Mouse (Mus musculus) cerebellum, postnatal 4 days (tissue): ENCODE measurements at regions not wholly inside any gene's neighbourhood (a gene's known extent, or its start where the extent isn't known, plus 50 kb on each side); places are given as distances from the start of the nearest gene placed in this dataset.

Experiments
- DNase-seq, 2 experiments: peaks; one replicate each; pipeline ENCODE4 v3.0.0; 2022; ENCODE audit warnings: low spot score in 2 of 2, mixed read lengths in 1 of 2

DNA sequence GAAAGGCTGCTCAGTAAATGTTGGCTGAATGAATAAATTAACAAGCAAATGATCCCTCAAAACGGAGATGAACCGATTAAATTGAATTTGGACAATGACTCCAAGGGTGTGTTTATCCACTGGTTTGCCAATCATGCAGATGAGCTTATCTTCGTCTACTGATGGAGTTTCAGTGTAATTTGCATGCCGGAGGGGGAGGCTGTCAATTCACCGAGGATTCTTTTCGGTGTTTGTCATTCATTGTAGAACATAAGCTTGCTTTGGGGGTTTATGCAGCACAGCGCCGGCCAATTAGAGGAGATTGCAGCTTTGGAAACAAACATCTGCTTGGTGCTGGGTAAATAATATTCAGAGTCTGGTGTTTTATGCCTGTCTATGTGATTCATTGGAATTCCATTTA is 132.7 kb downstream of the Otoa start:
- no peak for DNase-seq

DNA sequence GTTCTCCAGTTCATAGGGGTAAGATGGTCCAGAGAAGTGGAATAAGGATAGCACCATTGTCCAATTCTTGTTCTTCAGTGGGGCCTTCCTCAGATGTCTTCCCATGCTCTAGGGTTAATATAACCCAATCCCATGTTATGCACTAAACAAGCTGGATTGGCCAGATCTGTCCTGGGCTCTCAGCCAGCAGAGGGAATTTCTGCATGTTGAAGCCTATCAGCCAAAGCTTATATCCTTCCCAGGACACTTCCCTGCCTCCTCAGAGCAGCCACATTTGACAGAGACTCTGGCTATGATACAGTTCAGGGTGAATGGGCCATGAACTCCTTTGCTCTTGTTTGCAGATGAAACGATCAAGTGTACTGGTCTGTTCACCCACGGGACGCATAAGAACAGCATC is 133.6 kb downstream of the Otoa start:
- DNase-seq: no peak

DNA sequence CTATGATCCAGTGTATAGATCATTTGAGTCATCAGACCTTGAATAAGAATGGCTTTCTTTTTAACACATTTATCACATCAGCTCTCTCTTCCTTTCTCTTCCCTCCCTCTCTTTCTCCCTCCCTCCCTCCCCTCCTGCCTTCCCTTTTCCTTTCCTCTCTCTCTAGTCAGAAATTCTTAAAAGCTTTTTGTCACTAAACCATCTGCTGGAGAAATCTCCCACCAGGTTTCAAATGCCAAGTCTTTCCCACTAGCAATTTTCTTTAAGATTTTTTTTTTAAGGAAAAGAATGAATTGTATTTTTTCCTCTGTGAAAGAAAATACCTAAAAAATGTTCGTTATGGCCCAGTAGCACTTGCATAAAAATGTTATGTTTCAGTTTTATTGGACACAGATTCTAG is 134.3 kb downstream of the Otoa start:
- no peak for DNase-seq

DNA sequence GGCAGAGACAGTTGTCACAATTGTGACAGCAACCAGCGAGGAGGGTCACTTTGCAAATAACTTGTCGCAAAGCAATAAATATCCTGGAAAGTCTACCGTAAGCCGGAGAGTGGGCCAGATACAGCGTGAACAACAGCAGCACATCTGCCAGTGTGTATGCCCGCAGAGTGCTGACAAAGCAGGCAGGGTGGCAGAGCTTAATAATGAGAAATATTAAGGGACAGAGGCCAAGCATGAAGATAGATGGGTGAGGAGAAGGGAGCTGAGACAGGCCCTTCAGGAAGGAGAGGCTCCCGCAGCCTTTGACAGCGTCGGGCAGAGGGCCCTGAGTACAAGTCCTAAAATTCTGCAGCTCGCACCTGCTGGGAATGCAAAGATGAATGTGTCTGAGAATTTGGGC is 136.6 kb downstream of the Otoa start:
- no peak for DNase-seq

DNA sequence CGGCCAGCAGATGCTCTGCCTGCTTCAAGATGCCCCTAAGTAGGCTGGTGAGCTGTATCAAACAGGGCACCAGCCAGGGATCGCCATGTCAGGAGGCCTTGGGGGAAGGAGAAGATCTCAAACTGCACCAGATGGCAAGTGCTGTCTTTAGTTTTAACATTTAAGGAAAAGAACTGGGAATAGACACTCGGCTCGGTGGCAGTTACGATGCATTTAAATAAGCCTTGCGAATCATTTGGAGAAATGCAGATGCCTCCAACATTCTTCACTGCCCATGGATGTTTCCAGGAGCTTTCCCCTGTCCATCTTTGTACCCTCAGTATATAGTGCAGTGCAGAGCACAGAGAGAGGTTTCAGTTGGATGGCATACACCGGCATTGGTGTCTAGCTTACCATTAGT is 139.7 kb downstream of the Otoa start:
- no peak for DNase-seq

DNA sequence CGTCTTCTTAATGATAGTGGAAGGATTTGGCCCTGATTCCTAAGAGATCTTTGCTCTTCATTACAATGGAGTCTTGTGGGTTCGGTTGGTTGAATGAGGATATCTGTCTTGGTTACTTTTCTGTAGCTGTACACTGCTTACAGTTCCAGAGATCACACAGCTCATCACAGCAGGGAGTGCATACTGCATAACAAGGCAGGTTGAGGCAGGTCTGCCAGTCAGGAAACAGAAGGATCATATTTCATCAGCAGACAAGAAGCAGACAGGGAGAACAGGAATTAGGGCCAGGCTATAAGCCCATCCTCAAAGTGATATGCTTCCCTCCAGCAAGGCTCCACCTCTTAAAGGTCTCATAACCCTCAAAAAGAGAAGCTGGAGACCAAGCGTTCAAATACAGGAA is 150.4 kb downstream of the Otoa start:
- DNase-seq: no peak

DNA sequence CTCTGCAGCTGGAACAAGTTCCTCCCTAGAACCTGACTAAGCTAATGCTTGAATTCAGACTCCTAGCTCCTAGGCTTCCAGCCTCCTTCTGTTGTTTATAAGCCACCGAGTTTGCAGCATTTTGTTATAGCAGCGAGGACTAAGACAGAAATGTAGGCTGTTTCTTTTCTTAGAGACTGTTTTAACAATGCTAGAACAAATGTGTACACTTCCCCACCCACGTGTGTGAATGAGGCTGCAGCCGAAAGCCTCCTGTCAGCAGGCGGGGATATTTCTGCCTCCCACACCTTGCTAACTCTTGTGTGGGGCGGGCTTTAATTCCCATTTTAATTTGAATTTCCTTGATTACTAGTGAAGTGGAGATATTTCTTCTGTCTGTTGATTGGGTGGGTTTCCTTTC is 153.4 kb downstream of the Otoa start:
- no peak for DNase-seq

DNA sequence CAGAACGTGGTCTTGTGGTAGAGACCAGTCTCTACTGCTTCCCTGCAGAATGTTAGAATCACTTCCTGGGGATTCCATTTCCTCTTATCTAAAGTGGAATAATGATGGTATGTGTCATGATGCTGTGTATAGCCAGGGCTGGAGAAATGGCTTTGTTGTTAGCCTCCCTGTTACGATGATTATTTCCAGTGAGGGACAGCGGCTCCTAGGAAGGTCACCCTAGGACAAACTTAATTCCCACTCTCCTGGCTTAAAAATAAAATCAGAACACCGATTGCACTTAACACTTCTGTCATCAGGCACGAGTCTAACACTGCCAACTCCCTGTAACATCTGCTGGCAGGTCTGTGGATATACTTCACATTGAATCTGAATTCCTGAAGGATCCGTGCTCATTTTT is 151.9 kb upstream of the Hs3st2 start:
- DNase-seq: no peak

DNA sequence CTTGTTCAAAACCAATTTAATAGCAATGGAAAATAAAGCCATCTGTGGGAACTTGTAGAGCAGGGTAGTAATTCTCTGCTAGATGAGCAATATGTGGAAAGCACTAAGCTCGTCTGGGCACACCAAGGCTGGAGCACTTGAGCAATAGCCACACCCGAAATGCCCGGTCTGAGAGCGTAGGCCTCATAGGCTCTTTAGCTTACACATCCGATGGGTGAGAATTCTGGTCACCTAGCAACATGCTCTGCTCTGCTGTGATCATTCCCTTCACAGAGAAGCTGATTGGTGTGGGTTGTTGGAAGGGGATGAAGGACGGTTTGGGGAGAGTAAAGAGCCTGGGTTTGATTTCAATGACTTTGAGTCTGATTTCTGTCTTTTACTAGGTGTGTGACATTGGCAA is 143.8 kb upstream of the Hs3st2 start:
- DNase-seq: no peak

DNA sequence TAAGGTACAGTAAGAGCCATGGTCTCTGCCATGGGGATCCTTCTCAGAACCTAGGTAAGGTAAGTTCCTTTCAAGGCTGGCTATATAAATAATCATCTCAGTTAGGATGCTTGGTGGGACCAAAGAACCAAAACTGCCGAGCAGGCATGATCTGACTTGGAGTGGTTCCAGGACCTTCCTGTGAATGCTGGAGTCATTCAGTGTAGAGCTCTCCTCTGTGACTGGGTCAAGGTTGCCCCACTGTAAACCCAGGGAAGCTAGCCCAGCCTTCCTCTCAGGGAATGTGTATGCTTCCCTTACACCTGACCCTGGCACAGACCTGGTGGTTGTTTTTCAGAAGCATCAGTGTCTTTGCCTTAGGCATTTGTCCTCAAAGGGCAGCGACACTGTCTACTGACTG is 134.2 kb upstream of the Hs3st2 start:
- no peak for DNase-seq

DNA sequence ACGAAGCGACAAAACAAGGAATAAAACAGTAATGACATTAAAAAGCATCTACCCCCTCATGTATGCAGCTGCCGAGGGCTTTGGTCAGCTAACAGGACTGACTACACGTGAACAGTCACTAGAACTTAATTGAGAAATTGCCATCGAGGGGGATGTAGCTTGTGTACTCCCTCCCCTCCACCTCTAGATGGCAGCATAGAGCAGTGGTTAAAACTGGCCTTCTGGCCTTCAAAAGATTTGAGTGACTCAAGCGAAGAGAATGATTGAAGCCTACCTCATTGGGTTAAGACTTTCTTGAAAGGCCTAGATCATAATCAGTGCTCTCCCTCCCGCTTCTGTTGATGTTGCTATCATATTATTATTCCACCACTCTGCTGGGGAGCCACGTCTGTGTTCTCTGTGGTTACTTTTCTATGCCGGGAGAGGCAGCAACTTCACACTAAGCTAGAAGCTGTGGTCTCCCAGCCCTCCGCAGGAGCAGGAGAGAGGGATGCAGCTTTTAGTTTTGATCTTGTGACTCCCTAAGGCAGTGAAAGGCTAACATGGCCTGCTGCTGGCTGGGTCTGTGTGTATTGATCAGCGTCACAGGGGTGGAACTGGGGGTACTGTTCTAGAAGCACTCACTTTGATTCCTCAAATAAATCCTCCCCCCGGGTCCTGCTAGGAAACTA is 132.7 kb upstream of the Hs3st2 start:
- DNase-seq: peak in 1 of 2 experiments; percentile 39

DNA sequence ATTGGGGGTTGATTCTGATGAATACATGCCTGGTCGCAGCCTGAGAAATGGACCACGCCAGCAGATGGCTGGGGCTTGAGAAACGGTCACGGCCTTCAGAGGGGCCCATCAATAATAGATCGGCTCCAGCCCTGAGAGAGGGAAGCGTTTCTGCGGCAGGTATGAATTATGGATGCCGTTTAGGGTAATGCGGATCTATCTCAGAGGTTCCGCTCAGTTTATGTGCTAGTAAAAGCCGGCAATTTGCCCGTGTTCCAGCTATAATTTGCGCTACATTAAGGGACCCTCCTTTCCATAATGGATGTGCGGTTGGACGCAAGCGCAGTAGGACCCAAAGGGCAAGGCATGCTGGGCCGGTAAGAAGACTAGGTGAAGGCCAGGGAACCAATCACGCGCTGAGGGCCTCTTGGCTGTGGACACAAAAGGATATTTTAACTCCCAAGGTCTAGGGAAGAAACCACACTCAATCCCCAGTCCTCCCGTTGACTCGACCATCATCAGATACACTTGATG is 132.1 kb upstream of the Hs3st2 start:
- no peak for DNase-seq

DNA sequence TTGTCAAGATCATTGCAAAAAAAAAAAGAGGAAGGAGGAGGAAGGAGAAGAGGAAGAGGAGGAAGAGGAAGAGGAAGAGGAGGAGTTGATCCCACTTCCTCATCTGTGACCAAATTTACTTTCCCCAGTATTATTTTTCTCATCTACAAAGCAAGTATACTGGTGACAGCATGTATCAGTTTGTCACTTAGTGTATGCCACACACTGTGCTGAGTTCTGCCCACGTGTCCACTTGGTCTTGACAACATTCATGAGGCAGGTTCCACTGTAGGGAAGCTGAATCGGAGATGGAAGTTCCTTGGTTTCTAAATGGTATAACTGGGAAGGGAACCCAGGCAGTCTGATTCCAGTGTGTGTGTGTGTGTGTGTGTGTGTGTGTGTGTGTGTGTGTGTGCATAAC is 122.3 kb upstream of the Hs3st2 start:
- DNase-seq: no peak

DNA sequence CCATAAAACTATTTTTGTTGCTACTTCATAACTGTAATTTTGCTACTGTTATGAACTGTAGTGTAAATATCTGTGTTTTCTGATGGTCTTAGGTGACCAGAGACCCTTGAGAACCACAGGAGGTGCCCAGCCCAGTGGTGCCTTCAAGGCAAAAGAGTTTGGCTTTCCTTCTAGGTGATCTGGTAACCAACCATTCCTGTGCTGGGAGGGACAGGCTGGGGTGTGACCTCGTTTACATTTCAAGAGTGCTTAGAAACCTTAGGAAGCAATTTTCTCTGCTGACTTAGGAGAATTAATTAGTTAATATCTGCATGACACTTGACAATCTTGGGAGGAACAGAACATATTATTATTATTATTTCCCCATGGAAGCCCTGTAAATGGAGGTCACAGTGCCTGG is 111.1 kb upstream of the Hs3st2 start:
- DNase-seq: no peak

DNA sequence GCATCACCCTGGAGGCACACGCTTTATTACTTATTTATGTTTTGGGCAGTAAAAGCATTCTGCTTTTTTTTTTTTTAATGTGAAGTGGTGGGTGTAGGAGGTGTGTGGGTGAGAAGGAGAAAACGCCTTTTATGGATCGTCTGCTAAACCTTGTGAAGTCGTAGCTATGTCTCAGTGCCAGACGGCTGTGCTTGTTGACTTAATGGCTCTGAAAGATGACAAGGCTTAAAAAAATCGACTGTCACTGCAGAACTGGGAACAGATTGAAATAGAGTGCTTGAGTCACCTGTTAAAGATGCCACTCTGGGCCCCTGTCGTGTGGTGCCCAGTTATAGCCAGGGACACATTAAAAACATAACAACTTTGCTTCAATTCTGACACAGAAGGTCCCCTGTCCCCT is 109.5 kb upstream of the Hs3st2 start:
- no peak for DNase-seq

DNA sequence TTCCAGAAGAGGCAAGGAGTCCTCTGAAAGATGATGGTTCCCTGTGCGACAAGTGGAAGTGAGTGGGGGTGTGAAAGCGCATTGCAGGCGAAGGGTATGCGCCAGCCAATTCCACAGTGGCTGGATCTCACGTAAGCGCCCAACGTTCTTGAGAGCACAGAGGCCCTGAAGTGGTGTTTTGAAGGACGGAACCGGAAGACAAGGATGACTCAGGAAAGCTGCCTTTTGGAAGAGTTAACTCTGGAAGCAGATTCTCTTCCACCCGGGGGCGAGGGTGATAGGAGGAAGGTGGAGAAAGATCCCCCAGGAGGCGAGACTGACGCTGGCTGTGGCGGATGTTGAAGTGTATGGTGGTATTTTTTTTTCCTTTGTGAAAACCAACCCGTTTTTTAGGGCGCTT is 101.9 kb upstream of the Hs3st2 start:
- DNase-seq: no peak

DNA sequence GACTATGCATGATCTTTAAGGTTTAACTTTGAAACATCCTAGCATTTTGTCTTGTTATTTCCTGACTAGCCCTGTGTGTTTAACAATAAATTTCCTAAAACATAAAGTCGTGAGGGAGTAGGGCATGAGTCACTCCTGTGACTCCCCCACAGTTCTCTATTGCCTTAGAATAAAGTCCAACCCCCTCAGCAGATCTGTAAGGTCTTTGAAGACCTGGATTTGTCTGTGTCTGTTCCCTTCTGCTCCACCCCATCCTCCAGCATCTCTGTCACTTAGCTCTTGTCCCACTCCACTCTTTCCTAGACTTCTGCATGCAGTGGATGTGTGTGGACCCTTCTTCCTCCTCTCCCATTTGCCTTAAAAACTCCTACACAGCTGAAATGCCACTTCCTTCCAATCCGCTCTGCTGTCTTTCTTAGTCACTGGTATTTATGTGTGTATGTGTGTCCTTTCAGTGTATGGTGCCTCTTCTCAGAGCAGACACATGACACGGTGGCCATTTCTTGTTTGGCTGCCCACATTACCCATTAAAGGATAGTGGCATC is 95.4 kb upstream of the Hs3st2 start:
- DNase-seq: no peak

DNA sequence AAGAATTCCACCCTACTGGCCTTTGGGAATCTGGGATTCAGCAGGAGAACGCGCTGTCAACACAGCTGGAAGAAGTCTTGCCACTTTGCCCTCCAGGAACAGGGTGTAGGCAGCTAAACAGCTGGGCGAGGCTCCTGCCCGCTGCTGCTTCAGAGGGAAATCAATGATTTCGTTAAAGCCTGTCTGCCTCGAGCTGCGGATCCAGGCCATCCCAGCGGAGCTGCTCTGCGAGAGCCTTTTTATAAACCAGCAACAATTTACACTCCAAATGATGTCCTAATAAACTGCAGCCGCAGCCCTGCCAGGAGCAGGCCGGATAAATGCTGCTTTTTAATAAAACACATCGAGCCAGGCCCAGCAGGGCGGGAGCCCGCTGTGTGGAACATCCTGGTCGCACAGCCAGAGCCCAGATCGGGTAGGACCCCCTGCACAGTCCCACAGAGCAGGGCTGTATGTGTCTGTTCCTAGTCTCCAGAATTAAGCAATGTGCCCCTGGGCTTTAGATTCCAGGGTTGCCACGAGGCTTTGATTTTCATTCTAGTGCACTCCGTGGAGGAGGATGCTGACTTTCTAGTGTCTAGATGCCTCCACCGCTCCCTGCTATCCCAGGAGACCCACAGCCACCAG is 78.6 kb upstream of the Hs3st2 start:
- DNase-seq: peak in 1 of 2 experiments; percentile 1

DNA sequence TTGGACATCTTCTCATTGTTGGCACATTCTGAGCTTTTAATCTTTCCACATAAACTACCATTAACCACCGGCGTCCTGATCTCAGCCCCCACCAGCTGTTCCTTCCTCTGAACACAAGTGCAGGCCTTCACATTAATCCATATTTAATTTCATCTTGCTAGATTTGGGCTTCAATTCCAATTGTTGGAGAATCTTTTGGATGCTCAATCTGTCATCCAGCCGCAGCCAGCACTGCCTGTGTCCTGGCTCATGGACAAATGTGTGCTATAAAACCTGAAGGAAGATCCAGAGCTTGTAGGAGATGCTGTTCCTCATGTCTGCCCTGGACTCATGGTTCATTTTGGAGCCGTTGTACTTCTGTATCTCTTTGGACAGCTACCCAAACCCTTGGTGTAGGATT is 77.1 kb upstream of the Hs3st2 start:
- no peak for DNase-seq

DNA sequence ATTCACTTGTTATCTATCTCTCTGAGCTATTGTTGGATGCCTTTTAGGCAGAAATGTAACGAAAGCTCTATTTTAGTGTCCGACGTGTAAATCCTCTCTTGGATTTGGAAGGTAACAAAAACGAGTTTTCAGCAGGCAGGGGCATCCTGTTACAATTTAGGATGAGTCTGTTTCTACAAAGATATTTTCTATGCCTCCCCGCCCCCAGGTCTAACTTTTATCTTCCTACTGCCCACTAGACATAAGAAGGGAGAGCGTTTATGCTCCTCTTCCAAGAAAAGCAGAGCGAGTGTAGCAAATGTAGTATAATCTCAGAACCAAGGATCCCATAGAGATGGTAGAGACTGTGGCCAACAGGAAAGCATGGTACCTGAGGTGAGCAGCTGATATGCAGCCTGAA is 62.4 kb upstream of the Hs3st2 start:
- DNase-seq: no peak

DNA sequence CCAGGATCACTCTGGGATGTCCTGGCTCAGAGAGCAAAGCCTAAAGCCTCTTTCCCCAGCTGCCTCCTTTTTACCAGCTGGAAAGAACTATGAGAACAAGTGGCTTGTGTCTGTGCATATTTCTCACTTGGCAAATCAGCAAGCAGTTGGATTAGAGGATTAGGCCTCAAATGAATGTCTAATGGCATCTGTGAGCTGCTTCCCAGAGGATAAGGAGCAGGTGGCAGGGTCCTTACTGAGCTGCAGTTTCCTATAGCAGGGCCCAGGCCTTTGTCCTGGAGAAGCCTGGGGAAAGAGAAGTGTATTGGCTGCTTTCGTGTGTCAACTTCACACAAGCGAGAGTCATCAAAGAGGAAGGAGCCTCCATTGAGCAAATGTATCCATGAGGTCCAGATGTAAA is 59.1 kb upstream of the Hs3st2 start:
- DNase-seq: no peak

DNA sequence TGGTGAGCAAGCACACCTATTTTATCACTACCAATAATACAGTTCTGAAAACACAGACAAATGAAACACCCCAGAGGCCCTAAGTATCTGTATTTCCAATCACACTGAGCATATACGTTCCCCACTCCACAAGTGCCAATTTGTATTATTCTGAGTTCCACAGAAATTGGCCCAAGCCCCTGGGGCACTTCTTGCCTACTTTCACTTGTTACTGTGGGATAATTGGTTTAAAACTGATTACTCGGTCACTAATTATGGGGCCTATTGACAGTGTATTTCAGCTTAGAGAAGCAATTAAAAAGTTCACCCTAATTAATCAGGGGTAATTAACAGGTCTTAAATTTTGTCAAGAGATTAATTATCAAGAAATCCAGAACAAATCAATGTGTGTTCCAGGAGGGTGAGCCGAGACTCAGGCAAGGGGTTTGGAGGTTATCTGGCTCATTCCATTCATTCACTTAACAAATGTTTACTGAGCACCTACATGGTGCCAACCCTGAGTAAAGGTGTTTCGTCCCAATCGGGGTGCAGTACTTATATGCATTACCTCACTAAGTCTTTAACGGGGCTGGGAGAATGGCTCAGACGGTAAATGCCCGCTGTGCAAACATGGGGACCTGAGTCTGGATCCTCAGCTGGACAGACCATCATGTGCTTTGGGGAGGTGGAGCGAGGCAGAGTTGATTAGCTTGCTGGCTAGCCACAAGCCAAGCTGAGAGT is 56.1 kb upstream of the Hs3st2 start:
- DNase-seq: no peak

DNA sequence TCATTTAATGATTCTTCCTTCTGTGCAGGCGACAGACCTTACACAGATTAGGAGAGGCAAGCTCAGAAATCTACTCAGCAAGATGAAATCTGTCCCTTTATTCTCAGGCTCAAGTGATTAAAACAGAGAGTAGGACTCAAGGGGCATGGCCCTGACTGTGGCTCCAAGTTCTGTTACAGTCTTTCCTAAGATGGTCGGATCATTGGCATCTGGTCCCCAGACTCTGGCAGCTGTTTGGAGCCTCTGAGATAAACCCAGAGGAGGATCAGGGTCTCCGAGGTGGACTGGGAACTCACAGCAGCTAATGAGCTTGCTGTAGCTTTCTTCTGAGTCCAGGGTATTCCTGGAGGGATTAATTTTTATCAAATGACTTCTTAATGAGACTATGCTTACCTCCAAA is 51.7 kb upstream of the Hs3st2 start:
- no peak for DNase-seq
